Mouse (Mus musculus): ENCODE results near the gene Mrgbp. TPM values are rescaled to one million over a fixed set of nuclear protein-coding genes. Genes with fewer than 3 reads are reported as not detected.

Gene Mrgbp
- total and polyA plus RNA-seq, 3 experiments = 44.9 to 54.5 TPM; not detected in 1

- H3K9ac ChIP-seq (ENCODE audit: control insufficient read depth, low read depth, low read length, poor library complexity, severe bottlenecking) = no peak overlapping the region
- H3K79me2 ChIP-seq (ENCODE audit: control insufficient read depth, insufficient read depth, low read length, poor library complexity) = no peaks in the 10 kb centered on the region
- H3K4me1 ChIP-seq (ENCODE audit: control insufficient read depth in 1 of 2, insufficient read depth in 2 of 2, low read length in 2 of 2) = no peaks in the 10 kb centered on the region
- H3K36me3 ChIP-seq (ENCODE audit: control insufficient read depth in 1 of 2, insufficient read depth in 2 of 2, low read length in 2 of 2) = no peaks in the 10 kb centered on the region
- no peak for DNase-seq (ENCODE audit: low read depth, low spot score)
- TF ChIP-seq USF1 (IDR thresholded peaks at IDR 0.05; ENCODE audit: low read depth, low read length) (no peak), GABPA (IDR thresholded peaks at IDR 0.05; ENCODE audit: low read depth, low read length) (no peak), HCFC1 (IDR thresholded peaks at IDR 0.05; ENCODE audit: low read depth, low read length) (no peak), MAFK (IDR thresholded peaks at IDR 0.05; ENCODE audit: borderline replicate concordance, low read depth, low read length) (no peak), USF2 (IDR thresholded peaks at IDR 0.05; ENCODE audit: borderline replicate concordance in 1 of 2, insufficient read depth in 1 of 2, low read depth in 1 of 2, low read length in 2 of 2) (no peak), MAX (IDR thresholded peaks at IDR 0.05; ENCODE audit: low read length) (no peak), POLR2AphosphoS2 (IDR thresholded peaks at IDR 0.05; ENCODE audit: low read length) (no peak), NELFE (IDR thresholded peaks at IDR 0.05; ENCODE audit: low read depth, low read length) (no peak), EP300 (IDR thresholded peaks at IDR 0.05; ENCODE audit: low read depth in 1 of 2, low read length in 2 of 2) (no peak), KAT2A (conservative IDR thresholded peaks at IDR 0.05; ENCODE audit: low read depth, low read length) (no peak), JUND (IDR thresholded peaks at IDR 0.05; ENCODE audit: low read depth, low read length) (no peak), ZMIZ1 (IDR thresholded peaks at IDR 0.05; ENCODE audit: low read depth, low read length) (no peak), TCF12 (IDR thresholded peaks at IDR 0.05; ENCODE audit: low read depth, low read length) (no peak), TAL1 (IDR thresholded peaks at IDR 0.05; ENCODE audit: low read length) (no peak), SMC3 (IDR thresholded peaks at IDR 0.05; ENCODE audit: low read depth, low read length) (no peak), TBP (IDR thresholded peaks at IDR 0.05; ENCODE audit: low read depth, low read length) (no peak), MEF2A (IDR thresholded peaks at IDR 0.05; ENCODE audit: extremely low read depth, insufficient replicate concordance, low read depth, low read length, poor library complexity, severe bottlenecking) (no peak), ETS1 (IDR thresholded peaks at IDR 0.05; ENCODE audit: low read depth, low read length) (no peak), POLR2AphosphoS5 (IDR thresholded peaks at IDR 0.05; ENCODE audit: borderline replicate concordance, low read depth, low read length) (no peak), CHD1 (IDR thresholded peaks at IDR 0.05; ENCODE audit: low read depth, low read length) (no peak)
- H3K4me3 ChIP-seq (ENCODE audit: control insufficient read depth in 1 of 2, insufficient read depth in 1 of 2, low read depth in 2 of 2, low read length in 2 of 2) = no peak overlapping the region
- no peaks in the 10 kb centered on the region for H3K9me3 ChIP-seq (replicated peaks; ENCODE audit: insufficient read depth, low read length)
- peaks cover 4 to 6% of the 10 kb centered on the region in 2 experiments for H3K27me3 ChIP-seq (ENCODE audit: control insufficient read depth in 1 of 2, insufficient read depth in 2 of 2, low read length in 2 of 2)
- no peak overlapping the region for H3K27ac ChIP-seq (ENCODE audit: control insufficient read depth, low read depth, low read length)
These were observed 17.3 kb upstream of the Mrgbp start for GRCm38 (mm10) chr2:180563841-180564240.
